Mouse (Mus musculus) midbrain, embryonic 15.5 days (tissue): ENCODE measurements around the gene Syna. TPM values are rescaled to one million over a fixed set of nuclear protein-coding genes. Genes with fewer than 3 reads are reported as not detected.

Experiments
- ATAC-seq: fragments of 200-750 bp; cut with Nextera tagmentation; replicated peaks from 2 replicates; pipeline ENCODE4 v1.8.0; 2017; ENCODE audit warnings: moderate TSS enrichment
- H3K27ac ChIP-seq: fragments of 300-500 bp; sonication (generic); 2 replicates; pipeline ENCODE4 v1.5.1; 2015; ENCODE audit warnings: mild to moderate bottlenecking, inconsistent platforms
- H3K27me3 ChIP-seq: fragments of 300-500 bp; sonication (generic); replicated peaks from 2 replicates; pipeline ENCODE4 v1.6.1; 2015; ENCODE audit warnings: inconsistent platforms
- H3K36me3 ChIP-seq: fragments of 300-500 bp; sonication (generic); replicated peaks from 2 replicates; pipeline ENCODE4 v1.6.1; 2015; ENCODE audit warnings: inconsistent platforms
- H3K4me1 ChIP-seq: fragments of 300-500 bp; sonication (generic); 2 replicates; pipeline ENCODE4 v1.6.1; 2015; ENCODE audit warnings: inconsistent platforms
- H3K4me2 ChIP-seq: fragments of 300-500 bp; sonication (generic); 2 replicates; pipeline ENCODE4 v1.6.1; 2015; ENCODE audit warnings: inconsistent platforms, mild to moderate bottlenecking, moderate library complexity
- H3K4me3 ChIP-seq: fragments of 300-500 bp; sonication (generic); 2 replicates; pipeline ENCODE4 v1.5.1; 2015; ENCODE audit warnings: mild to moderate bottlenecking, inconsistent platforms
- H3K9ac ChIP-seq: fragments of 300-500 bp; sonication (generic); 2 replicates; pipeline ENCODE4 v1.6.1; 2015; ENCODE audit warnings: mild to moderate bottlenecking, inconsistent platforms
- H3K9me3 ChIP-seq: fragments of 300-500 bp; sonication (generic); 2 replicates; pipeline ENCODE4 v1.6.1; 2016; ENCODE audit warnings: inconsistent platforms
- WGBS: fragments of 180-500 bp; shearing (Covaris S2); methylation state at CpG from one replicate; pipeline ENCODE4 v1.1.7; 2015; ENCODE audit warnings: mixed read lengths; 5-methylcytosine and 5-hydroxymethylcytosine counted together
- polyA plus RNA-seq: library from polyadenylated mRNA; unstranded; fragments of >200 nt; fragmentation: Nextera tagmentation; extraction: Ambion mirVana; gene quantifications from 2 replicates; pipeline ENCODE4 v1.2.1, GENCODE M21; 2015

Syna gene
- polyA plus RNA-seq, 1 experiment from 2014 or later, result 0.98 TPM

- Histone ChIP-seq H3K36me3 (no peaks in the 10 kb centered on the region), H3K4me1 (peaks cover 56% of the 10 kb centered on the region), H3K4me3 (no peak overlapping the region), H3K27me3 (no peaks in the 10 kb centered on the region), H3K9ac (no peak overlapping the region), H3K4me2 (no peak overlapping the region), H3K9me3 (no peaks in the 10 kb centered on the region), H3K27ac (no peak overlapping the region)
- 69% methylated on average over 19 of the region's 19 CpGs for WGBS
- ATAC-seq, result no peak
Measured at GRCm38 (mm10) chr5:134544516-134545241, 15.3 kb downstream of the Syna start.

- Histone ChIP-seq H3K4me3 (no peak overlapping the region), H3K27me3 (no peaks in the 10 kb centered on the region), H3K9me3 (no peaks in the 10 kb centered on the region), H3K4me1 (peaks cover 30% of the 10 kb centered on the region), H3K9ac (no peak overlapping the region), H3K4me2 (no peak overlapping the region), H3K36me3 (no peaks in the 10 kb centered on the region; the same call in 1 of the 2 replicates), H3K27ac (no peak overlapping the region)
- ATAC-seq, result no peak
- WGBS, result 30% methylated on average over 7 of the region's 7 CpGs
Measured at GRCm38 (mm10) chr5:134541640-134542039, 18.3 kb downstream of the Syna start.

GRCm38 (mm10) chr5:134540881-134541280, 19.1 kb downstream of the Syna start:
- no peaks in the 10 kb centered on the region for H3K9me3 ChIP-seq
- WGBS, result 86% methylated on average over 6 of the region's 6 CpGs
- H3K9ac ChIP-seq, result no peak overlapping the region
- ATAC-seq, result no peak
- no peak overlapping the region for H3K27ac ChIP-seq
- H3K4me2 ChIP-seq, result no peak overlapping the region
- H3K4me3 ChIP-seq, result no peak overlapping the region
- H3K36me3 ChIP-seq, result no peaks in the 10 kb centered on the region; the same call in 1 of the 2 replicates
- H3K4me1 ChIP-seq, result peaks cover 23% of the 10 kb centered on the region
- H3K27me3 ChIP-seq, result no peaks in the 10 kb centered on the region

GRCm38 (mm10) chr5:134539891-134540290, 20.1 kb downstream of the Syna start:
- peak overlapping the region; percentile 23 for H3K27ac ChIP-seq
- no peaks in the 10 kb centered on the region for H3K27me3 ChIP-seq
- 2% methylated on average over 3 of the region's 3 CpGs for WGBS
- no peak overlapping the region for H3K4me2 ChIP-seq
- peak; percentile 59; the same call in 1 of the 2 replicates for ATAC-seq
- H3K4me1 ChIP-seq, result peaks cover 21% of the 10 kb centered on the region
- no peaks in the 10 kb centered on the region; the same call in 1 of the 2 replicates for H3K36me3 ChIP-seq
- H3K9me3 ChIP-seq, result no peaks in the 10 kb centered on the region
- H3K9ac ChIP-seq, result no peak overlapping the region
- no peak overlapping the region for H3K4me3 ChIP-seq

- H3K27me3 ChIP-seq, result no peaks in the 10 kb centered on the region
- WGBS, result 95% methylated on average over 6 of the region's 6 CpGs
- H3K36me3 ChIP-seq, result peaks cover 24% of the 10 kb centered on the region
- no peak overlapping the region for H3K4me3 ChIP-seq
- H3K4me1 ChIP-seq, result peaks cover 18% of the 10 kb centered on the region; the same call in 1 of the 2 replicates
- no peak overlapping the region for H3K9ac ChIP-seq
- no peak overlapping the region for H3K27ac ChIP-seq
- H3K9me3 ChIP-seq, result no peaks in the 10 kb centered on the region
- no peak for ATAC-seq
- H3K4me2 ChIP-seq, result no peak overlapping the region
Measured at GRCm38 (mm10) chr5:134536036-134536435, 23.9 kb downstream of the Syna start.

GRCm38 (mm10) chr5:134532417-134532816, 27.6 kb downstream of the Syna start:
- Histone ChIP-seq H3K27ac (no peak overlapping the region), H3K27me3 (no peaks in the 10 kb centered on the region), H3K36me3 (peaks cover 27% of the 10 kb centered on the region), H3K4me3 (no peak overlapping the region), H3K9me3 (no peaks in the 10 kb centered on the region), H3K9ac (no peak overlapping the region), H3K4me1 (peaks cover 26% of the 10 kb centered on the region), H3K4me2 (no peak overlapping the region)
- ATAC-seq, result no peak
- 97% methylated on average over 6 of the region's 6 CpGs for WGBS

- H3K4me3 ChIP-seq, result no peak overlapping the region
- peak overlapping the region; percentile 22; the same call in 1 of the 2 replicates for H3K27ac ChIP-seq
- WGBS, result 79% methylated on average over 9 of the region's 9 CpGs
- H3K27me3 ChIP-seq, result no peaks in the 10 kb centered on the region
- H3K9me3 ChIP-seq, result no peaks in the 10 kb centered on the region
- no peak overlapping the region for H3K9ac ChIP-seq
- peaks cover 26% of the 10 kb centered on the region for H3K4me1 ChIP-seq
- 0 out of 2 replicates have a peak, but pooled peaks have one; percentile 35 for ATAC-seq
- H3K36me3 ChIP-seq, result peaks cover 28% of the 10 kb centered on the region
- no peak overlapping the region for H3K4me2 ChIP-seq
Measured at GRCm38 (mm10) chr5:134531585-134531984, 28.4 kb downstream of the Syna start.

GRCm38 (mm10) chr5:134530830-134531229, 29.1 kb downstream of the Syna start:
- Histone ChIP-seq H3K36me3 (peaks cover 36% of the 10 kb centered on the region), H3K9ac (no peak overlapping the region)

GRCm38 (mm10) chr5:134528488-134528887, 31.5 kb downstream of the Syna start:
- Histone ChIP-seq H3K27ac (0 out of 2 replicates have a peak overlapping the region, but pooled peaks have one; percentile 9), H3K36me3 (peaks cover 24% of the 10 kb centered on the region), H3K4me1 (peaks cover 26% of the 10 kb centered on the region), H3K9ac (no peak overlapping the region), H3K27me3 (no peaks in the 10 kb centered on the region), H3K4me3 (no peak overlapping the region), H3K9me3 (no peaks in the 10 kb centered on the region), H3K4me2 (no peak overlapping the region)
- whole genome bisulfite sequencing, result 22% methylated on average over 9 of the region's 9 CpGs
- ATAC-seq, result no peak

More at GRCm38 (mm10) chr5:134530830-134531229, 29.1 kb downstream of the Syna start:
- H3K4me2 ChIP-seq, result no peak overlapping the region
- H3K27me3 ChIP-seq, result no peaks in the 10 kb centered on the region
- peak overlapping the region; percentile 22; the same call in 1 of the 2 replicates for H3K27ac ChIP-seq
- ATAC-seq, result peak; percentile 31; the same call in 1 of the 2 replicates
- 54% methylated on average over 7 of the region's 7 CpGs for WGBS
- H3K9me3 ChIP-seq, result no peaks in the 10 kb centered on the region
- H3K4me1 ChIP-seq, result peaks cover 26% of the 10 kb centered on the region
- no peak overlapping the region for H3K4me3 ChIP-seq

- no peak overlapping the region for H3K9ac ChIP-seq
- no peak overlapping the region for H3K4me2 ChIP-seq
- H3K27ac ChIP-seq, result no peak overlapping the region
- no peak for ATAC-seq
- H3K4me1 ChIP-seq, result peaks cover 25% of the 10 kb centered on the region
- H3K36me3 ChIP-seq, result peaks cover 30% of the 10 kb centered on the region
- no peaks in the 10 kb centered on the region for H3K9me3 ChIP-seq
- 93% methylated on average over 15 of the region's 15 CpGs for WGBS
- no peak overlapping the region for H3K4me3 ChIP-seq
- H3K27me3 ChIP-seq, result no peaks in the 10 kb centered on the region
Measured at GRCm38 (mm10) chr5:134525971-134526711, 33.8 kb downstream of the Syna start.

- no peaks in the 10 kb centered on the region for H3K27me3 ChIP-seq
- no peak overlapping the region for H3K4me2 ChIP-seq
- no peaks in the 10 kb centered on the region for H3K9me3 ChIP-seq
- H3K36me3 ChIP-seq, result peaks cover 37% of the 10 kb centered on the region
- WGBS, result 86% methylated on average over 5 of the region's 5 CpGs
- H3K4me1 ChIP-seq, result peaks cover 9% of the 10 kb centered on the region
- ATAC-seq, result no peak
- H3K27ac ChIP-seq, result no peak overlapping the region
- H3K9ac ChIP-seq, result no peak overlapping the region
- H3K4me3 ChIP-seq, result no peak overlapping the region
Measured at GRCm38 (mm10) chr5:134523728-134524127, 36.2 kb downstream of the Syna start.

- 93% methylated on average over 26 of the region's 26 CpGs for WGBS
Measured at GRCm38 (mm10) chr5:134522524-134522923, 37.4 kb downstream of the Syna start.

More at GRCm38 (mm10) chr5:134522524-134522923, 37.4 kb downstream of the Syna start:
- no peak for ATAC-seq
- Histone ChIP-seq H3K4me1 (no peaks in the 10 kb centered on the region), H3K4me3 (no peak overlapping the region), H3K9ac (no peak overlapping the region), H3K9me3 (no peaks in the 10 kb centered on the region), H3K36me3 (peaks cover 42% of the 10 kb centered on the region), H3K27me3 (no peaks in the 10 kb centered on the region), H3K27ac (no peak overlapping the region), H3K4me2 (no peak overlapping the region)
